Mouse (Mus musculus) retina, embryonic 14.5 days (tissue): ENCODE results near the gene Tnxb.

ENCODE experiments used
- DNase-seq: peaks from one replicate; pipeline ENCODE4 v3.0.0-alpha.2; 2015; ENCODE audit warnings: low spot score

Gene Tnxb

DNA sequence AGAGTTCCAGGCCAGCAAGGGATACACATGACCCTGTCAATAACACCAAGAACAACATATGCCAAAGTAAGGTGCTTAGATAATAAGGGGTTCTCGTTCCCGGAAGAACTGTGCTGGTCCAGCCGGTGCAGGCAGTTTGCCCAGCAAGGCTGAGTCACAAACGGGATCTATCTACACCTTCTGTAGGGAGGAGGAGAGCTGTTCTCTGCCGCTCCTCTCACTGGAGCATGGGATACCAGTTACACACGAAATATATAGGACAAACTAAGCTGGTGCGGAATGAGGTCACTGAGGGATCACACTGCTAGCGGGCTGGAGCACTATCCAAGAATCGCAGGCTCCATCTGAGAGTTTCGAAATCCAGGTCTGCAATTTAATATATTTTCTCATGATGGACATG, 26.4 kb upstream of the Tnxb start:
- DNase-seq, result no peak

DNA sequence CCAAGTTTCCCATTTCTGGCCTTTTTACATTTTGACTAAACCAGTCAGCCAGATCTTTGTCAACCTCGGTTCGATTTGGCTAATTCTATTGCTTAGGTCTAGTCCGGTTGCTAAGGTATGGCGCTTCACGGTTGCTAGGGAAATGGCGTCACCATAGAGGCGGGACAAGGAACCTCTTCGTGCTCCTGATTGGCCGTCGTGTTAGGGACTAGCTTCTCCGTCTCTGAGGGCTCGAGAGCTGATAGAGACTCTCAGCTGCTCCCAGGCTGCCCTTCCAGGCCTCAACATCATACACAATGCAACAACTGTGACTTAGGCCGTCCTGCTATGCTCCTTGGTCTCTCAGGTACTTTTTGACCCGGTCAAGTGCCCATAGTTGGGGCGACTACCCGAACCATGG, 25.7 kb upstream of the Tnxb start, which contains the start of gene Fkbpl:
Fkbpl (plus strand) TSS at position 157 of the 400 bp plus-strand sequence.
- DNase-seq, result peak; percentile 98

DNA sequence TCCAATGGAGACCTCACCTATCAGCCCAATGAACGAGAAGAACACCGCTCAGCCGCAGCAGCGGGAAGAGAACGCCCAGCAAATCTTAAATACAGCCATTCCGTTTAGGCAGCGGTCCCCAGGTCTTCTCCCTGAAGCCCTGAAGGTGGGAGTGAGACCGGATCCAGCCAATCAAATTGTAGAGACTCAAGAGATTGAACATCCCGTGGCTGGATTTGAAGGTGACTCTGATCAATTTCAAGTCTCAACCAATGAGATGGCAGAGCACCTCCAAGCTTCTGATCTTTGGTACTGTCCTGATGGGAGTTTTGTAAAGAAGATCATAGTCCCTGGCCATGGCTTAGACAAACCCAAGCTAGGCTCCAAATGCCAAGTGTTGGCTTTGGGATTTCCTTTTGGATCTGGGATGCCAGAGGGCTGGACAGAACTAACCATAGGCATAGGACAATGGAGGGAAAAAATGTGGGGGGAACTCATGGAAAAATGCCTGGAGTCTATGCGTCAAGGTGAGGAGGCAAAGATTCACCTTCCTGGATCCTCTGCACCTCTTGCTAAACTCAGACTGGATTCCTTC, 25.0 kb upstream of the Tnxb start:
- no peak for DNase-seq

DNA sequence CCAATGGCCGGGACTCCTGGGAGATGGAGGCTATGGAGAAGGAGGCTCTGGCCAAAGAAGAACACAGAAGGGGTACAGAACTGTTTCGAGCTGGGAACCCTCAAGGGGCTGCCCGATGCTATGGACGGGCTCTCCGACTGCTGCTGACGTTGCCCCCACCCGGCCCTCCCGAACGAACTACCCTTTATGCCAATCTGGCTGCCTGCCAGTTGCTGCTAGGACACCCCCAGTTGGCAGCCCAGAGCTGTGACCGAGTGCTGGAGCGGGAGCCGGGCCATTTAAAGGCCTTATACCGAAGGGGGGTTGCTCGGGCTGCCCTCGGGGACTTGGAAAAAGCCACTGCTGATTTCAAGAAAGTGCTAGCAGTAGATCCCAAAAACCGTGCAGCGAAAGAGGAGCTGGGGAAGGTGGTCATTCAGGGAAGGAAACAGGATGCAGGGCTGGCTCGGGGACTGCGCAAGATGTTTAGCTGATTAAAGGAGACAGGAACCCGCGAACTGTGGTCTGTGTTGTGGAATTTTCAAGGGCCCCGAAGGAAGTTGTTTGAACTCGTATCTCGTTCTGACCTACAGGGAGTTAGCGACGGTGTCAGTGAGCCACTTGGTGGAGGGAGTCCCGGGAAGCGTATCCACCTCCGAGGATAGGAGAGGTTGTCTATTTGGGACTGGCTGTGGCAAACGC, 24.4 kb upstream of the Tnxb start:
- no peak for DNase-seq

DNA sequence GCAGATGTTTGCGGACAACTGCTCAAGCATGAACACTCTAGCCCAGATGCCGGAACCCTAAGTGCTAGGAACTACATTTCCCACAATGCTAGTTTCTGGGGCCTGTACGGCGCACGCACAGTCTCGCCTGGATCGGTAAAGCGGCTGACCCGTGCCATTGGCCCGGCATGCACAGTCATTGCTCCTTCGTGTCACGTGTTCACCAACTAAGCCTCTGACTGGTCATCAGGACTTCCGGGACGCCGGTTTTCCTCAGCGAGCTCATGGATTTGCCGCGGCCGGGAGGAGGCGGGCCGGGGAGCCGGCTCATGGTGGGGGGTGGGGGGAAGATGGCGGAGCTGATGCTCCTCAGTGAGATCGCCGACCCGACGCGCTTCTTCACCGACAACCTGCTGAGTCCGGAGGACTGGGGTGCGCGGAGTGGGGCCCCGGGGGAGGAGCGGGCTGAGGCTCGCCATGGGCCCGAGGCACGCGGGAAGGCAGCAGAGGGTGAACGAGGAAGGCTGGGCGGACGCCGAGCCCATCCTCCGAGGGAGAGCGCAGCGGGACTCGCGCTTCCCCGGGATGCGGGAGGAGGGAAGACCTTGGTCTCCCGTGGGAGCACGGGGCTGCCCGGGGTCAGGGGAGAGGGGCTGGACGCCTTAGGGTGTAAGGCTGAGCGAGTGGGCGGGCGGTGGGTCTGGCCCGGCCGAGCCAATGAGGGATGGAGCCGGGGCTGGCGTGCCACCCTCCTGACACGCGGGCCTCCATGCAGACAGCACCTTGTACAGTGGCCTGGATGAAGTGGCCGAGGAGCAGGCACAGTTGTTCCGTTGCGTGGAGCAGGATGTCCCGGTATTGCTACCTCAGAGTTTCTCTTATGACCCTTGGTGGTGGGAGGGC, 23.2 kb upstream of the Tnxb start, which contains the start of gene Atf6b:
Atf6b (plus strand) TSS at position 241 of the 882 bp plus-strand sequence.
- peak; percentile 98 for DNase-seq

DNA sequence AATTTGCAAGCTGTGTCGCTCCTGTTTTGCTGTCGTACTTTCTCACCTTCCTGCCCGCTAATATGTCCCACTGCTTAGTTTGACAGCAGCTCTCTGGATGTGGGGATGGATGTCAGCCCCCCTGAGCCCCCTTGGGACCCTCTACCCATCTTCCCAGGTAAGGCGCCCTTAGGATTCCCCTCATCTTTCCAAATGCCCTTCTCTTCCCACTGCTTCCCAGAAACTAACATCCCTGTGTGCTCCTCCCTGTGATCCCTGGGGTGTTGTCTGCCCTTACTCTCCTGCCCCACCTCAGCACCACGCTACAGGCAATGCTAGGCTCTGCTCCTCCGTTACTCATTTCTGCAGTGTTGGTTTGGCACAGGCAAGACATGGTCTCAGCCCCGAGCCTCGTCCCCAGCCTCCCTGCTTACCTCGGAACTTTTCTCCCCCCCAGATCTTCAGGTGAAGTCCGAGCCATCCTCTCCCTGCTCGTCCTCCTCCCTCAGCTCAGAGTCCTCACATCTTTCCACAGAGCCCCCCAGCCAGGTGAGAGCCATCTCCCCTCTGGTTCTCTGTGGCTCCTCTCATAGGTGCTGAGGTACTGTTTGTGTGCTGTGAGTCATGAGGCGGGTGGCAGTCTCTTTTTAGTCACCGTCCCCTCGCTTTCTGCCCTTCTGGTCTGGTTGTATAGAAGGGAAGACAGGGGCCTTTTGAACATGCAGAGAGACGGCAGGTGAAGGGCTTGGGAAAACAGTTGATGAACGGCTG, 22.0 kb upstream of the Tnxb start:
- no peak for DNase-seq

DNA sequence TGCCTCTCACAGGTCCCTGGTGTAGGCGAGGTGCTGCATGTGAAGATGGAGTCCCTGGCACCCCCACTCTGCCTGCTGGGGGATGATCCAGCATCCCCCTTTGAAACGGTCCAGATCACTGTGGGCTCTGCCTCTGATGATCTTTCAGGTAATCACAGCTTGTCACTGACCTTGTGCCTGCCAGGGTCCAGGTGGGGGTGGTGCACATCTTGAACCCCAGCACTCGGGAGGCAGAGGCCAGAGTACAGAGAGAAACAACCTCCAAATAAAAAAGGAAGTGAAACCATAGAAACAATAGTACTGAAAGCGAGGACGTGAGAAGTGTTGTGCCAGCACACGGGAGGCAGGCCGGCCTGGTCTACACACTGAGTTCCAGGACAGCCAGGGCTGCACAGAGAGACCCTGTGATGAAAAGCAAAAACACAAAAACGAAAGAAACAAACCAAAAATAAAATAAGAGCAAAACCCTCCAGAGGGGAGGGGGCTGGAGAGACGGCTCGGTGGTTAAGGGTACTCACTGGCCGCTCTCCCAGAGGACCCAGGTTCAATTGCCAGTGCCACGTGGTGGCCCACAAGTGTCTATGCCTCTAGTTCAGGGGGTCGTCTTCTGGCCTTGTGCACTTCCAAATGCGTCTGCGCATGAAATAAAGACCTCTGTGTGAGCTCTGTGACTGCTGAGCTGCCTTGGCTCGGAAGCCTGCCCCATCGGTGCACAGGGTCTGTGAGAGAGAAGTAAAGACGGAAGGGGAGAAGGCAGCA, 21.1 kb upstream of the Tnxb start:
- DNase-seq, result no peak

DNA sequence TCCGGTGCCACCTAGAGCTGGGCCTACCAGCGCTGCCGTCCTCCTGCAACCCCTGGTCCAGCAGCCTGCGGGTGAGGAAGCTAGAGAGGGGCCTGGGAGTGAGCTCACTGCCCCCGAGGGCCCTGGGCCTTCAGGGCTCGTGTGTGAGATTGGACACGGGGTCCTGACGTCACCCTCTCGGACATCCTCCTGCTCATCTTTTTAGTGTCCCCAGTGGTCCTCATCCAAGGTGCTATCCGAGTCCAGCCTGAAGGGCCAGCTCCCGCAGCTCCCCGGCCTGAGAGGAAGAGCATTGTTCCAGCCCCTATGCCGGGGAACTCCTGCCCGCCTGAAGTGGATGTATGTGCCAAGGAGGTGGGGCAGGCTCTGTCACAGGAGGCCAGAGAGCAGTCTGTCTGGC, 19.6 kb upstream of the Tnxb start:
- no peak for DNase-seq

DNA sequence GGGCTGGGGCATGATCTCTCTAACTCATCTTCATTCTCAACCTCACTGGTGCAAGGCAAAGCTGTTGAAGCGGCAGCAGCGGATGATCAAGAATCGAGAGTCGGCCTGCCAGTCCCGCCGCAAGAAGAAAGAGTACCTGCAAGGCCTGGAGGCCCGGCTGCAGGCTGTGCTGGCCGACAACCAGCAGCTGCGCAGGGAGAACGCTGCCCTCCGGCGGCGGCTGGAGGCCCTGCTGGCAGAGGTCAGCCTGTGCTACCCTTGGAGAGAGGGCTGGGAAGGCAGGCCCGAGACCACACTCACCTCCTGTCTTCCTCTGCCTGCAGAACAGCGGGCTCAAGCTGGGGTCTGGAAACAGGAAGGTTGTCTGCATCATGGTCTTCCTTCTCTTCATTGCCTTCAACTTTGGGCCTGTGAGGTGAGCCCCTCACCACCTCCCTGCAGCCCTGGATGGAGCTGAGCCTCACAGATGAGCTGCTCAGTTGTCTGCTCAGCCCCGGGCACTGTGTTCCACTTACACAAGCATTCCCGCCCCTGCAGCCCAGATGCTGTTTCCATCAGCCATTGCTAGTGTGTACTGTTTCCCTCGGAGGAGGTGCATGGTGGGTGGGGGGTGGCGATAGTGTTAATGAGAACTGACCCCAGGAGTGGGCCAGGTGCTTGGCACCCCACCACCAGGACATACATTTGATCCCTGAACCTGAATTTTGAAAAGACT, 18.7 kb upstream of the Tnxb start:
- DNase-seq, result peak; percentile 69

DNA sequence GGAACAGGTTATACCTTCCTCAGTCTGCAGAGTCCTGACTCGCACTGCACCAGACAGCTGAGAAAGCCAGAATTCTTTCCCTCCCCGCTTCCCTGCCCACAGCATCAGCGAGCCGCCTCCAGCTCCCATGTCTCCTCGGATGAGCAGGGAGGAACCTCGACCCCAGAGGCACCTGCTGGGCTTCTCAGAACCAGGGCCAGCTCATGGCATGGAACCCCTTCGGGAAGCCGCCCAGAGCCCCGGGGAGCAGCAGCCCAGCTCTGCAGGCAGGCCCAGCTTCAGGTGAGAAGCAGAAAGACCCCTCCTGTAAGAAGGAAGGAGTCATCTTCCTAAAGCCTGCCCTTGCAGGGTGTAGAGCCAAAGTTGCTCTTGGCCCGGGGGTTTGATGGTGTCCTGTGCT, 17.8 kb upstream of the Tnxb start:
- DNase-seq, result no peak

DNA sequence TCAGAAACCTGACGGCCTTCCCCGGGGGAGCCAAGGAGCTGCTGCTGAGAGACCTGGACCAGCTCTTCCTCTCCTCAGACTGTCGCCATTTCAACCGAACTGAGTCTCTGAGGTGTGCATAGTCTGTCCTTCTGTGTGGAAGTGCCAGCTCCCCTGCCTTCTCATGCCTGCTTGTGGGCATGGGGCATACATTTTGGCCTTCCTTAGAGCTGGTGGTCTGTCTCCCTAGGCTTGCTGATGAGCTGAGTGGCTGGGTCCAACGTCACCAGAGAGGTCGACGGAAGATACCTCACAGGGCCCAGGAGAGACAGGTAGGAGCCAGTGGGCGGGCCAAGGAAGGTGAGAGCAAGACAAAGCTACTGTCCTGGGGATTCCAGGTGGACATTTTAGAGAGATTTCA, 17.4 kb upstream of the Tnxb start:
- DNase-seq, result no peak

DNA sequence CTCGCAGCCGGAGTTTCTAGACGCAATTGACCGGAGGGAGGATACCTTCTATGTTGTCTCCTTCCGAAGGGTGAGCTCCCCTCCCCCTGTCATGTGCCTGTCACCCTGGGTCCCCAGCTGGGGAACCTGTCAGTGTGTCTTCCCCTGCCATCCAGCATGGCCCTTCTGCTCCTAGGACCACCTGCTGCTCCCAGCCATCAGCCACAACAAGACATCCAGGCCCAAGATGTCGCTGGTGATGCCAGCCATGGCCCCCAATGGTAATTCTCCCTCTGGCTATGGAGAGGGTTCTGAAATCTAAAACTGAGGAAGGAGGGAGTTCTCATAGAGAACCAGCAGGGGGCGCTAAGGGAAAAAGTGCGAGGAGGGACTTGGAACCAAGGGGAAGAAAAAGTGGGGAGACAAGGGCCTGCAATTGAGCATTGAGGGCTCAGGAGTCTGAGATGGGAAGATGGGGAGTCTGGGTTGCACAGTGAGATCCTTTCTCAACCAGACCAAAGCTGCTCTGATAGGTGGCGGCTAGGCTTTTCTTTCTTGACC, 16.5 kb upstream of the Tnxb start:
- peak; percentile 80 for DNase-seq

DNA sequence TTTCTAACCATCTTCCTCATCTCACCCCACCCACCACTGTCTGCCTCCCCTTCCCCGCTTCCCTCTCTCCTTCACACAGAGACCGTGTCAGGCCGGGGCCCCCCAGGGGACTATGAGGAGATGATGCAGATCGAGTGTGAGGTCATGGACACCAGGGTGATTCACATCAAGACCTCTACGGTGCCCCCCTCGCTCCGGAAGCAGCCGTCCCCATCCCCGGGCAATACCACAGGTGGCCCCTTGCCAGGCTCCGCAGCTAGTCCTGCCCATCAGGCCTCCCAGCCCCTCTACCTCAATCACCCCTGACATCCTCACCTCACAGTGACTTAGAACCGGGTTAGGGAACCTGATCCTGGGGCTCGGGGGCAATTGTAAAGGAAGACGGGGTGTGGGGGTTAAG, 15.9 kb upstream of the Tnxb start:
- no peak for DNase-seq

DNA sequence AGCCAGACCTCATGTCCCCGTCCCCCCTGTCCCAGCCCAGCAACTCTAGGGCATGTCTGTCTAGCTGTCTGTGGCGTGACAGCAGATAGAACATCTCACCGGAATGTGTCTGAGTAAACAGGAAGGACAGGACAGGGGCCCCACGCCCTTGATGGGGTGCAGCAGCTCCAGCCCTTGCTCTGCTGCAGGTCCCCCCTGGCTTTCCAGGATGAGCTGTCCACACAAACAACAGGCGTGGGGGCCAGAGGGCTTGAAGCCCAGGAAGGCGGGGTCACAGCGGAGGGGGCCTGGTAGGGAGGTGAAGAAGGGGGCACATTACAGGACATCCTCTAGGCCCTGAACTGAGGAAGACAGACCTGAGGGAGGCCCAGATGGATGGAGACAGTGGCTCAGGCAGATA, 15.2 kb upstream of the Tnxb start:
- no peak for DNase-seq

DNA sequence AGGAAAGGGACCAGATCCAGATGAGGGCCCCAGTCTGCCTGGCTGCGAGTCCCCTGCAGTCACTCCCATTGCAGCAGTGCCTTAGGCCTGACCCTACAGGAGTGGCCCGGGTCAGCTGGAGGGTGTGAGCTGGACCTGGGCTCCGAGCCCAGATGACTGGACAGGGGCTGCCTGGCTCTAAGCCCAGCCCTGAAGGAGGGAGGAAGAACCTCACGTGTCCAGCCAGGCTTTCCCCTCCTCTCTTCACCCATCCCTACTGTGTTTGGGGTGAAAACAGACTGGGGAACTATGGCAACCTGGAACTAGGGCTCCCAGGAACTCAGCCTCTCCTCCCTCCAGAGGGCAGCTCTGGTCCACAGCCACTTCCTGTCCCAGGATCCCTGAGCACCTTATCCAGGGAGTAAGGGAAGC, 14.7 kb upstream of the Tnxb start:
- no peak for DNase-seq

DNA sequence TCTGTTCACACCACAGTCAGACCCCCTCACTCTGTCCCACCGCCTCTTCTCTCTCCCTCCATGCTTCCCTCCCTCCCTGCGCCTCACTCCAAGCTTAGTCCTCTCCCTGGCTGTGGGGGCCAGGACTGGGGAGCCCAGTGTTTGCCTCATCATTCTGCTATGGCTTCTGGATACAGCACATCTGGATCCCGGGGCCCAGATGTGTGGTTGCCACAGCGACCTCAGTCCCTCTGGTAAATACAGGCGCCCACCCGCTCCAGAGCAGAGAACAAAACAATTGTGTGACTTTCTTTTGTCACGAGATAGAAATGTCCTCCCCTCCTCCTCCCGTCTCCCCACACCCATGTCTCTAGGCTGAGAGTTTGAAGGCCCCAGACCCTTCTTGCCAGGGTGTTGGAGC, 13.7 kb upstream of the Tnxb start:
- no peak for DNase-seq

DNA sequence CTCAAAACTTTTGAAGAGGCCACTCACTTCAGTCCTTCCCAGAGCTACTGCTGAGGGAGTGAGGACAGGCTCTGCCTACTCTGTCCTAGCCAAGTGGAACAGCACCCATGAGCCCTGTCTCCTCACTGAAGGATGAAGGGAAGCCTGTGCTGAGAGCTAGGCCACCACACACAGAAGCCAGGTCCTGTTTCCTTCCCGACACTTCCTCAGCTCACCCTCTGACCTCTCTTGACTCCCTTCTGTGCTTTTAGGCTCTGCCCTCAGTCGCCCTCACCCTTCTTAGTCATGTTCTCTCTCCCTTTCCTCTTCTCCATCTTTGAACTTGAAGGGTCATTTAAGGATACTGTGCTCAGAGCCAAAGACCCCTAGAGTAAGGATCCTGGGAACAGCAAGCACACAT, 13.1 kb upstream of the Tnxb start:
- no peak for DNase-seq

DNA sequence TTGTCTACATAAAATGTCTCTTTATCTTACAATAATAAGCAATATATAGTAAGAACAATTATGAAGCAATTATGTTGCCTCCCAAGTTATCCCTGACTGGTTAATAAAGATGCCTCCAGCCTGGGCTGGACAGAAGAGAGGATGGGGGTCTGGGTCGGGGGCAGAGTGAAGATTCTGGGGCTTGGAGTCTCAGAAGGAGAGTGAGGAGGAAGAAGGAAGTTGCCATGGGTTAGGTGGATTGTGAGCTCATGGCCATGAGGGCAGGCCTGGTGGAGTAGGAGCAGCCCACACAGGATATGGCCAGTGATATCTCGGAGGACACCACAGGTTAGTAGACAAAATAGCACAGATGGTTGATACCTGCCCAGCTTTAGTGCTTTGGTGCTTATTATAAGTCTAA, 12.2 kb upstream of the Tnxb start:
- no peak for DNase-seq

DNA sequence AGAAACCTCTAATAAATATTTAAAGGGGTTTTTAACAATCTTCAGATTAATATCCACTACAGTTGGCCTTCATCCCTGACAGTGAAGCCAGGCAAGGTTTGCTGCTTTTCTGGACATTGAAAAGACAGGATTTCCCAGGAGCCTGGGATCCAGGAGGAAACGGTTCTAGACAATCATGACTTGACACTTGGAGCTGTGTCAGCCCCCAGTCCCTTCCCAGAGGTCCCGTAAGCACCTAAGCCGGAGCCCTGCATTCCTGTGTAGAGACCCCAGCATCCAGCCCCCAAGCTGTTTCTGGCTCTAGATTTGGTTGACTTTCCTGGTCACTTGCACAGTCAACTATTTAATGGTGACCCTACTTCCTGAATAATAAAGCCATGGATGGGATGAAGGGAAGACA, 11.7 kb upstream of the Tnxb start:
- no peak for DNase-seq

DNA sequence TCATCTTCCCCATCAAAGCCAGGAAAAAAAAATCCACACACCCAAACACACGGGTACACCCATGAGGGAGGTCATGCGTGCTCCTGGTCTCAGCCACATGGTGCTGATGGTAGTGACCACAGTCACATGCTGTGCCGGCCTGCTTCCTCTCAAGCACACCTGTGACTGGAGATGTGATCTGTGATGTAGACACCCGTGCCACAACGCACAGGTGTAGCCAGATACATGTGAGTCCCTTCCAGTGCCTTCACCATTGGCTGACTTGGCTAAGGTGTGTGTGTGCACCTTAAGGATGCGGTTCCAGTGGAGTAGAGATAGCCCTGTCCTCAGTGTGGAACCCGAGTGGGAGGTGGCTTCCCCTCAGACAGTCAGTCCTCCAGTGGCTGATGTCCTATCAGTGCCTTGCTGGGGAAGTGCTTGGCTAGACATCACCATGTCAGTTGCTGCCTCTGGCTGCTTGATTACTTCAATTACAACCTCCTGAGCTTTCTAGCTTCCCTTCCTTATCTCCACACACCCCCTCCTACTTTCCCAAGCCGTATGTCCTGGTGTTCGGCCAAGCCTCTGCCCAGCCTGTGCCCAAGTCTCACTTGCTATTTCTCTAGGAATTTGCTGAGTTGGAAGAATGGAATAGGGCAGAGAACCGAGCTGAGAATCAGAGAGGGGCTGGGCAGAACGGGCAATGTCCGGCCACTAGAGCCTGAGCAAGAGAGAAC, 11.0 kb upstream of the Tnxb start:
- DNase-seq, result no peak
